Mouse (Mus musculus): ENCODE measurements around the gene Gnai1. TPM values are rescaled to one million over a fixed set of nuclear protein-coding genes. Genes with fewer than 3 reads are reported as not detected.

Gene Gnai1
- 77.0 and 82.3 TPM in 2 replicates for polyA plus RNA-seq (2012; rRNA removed)

GRCm38 (mm10) chr5:18360281-18360819 lies at the start of gene Gnai1:
TSS of gene Gnai1 (minus strand) at chr5:18360355.

Measured in central nervous system, embryonic 18 days (tissue).